8 mouse cellular contexts compared by ENCODE assay signal in the genomic region with DNA sequence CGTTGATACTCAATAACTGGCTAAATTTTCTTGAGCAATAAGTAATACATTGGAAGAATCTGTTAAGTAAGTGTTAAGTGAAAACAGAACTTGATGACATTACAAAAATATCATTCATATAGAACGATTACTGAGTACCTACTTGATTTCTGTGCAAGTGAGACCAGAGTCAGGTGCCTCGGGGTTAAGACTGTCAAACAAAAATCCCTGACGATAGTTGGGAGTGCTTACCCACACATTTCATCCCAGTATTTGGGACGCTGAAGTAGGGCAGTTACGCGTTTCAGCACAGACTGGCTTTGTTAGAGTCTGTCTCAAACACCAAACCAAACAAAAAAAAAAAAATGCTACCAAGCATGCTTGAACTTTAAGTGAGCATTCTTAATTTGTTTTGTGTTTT. TPM values are rescaled to one million over a fixed set of nuclear protein-coding genes. Genes with fewer than 3 reads are reported as not detected.
A peak's percentile ranks its signal among the peaks of the same experiment; 100 is the strongest.
DNase-seq lines count a peak whose midpoint lies in the region; ATAC-seq lines count a peak whose summit lies in the region.

No protein-coding gene starts in this region.

- peaks cover 16% of the 10 kb centered on the region for H3K36me3 ChIP-seq in kidney, embryonic 15.5 days
- H3K36me3 ChIP-seq in embryonic facial prominence, embryonic 12.5 days, result peaks cover 9% of the 10 kb centered on the region
- H3K36me3 ChIP-seq in intestine, embryonic 16.5 days (ENCODE audit: control insufficient read depth, insufficient read depth, low read length), result 0 out of 2 replicates have a peak, but pooled peaks cover 3% of the 10 kb centered on the region
- H3K36me3 ChIP-seq in neural tube, embryonic 12.5 days, result peaks cover 14% of the 10 kb centered on the region

- H3K4me1 ChIP-seq in kidney, embryonic 15.5 days, result no peaks in the 10 kb centered on the region
- H3K4me1 ChIP-seq in embryonic facial prominence, embryonic 12.5 days, result no peaks in the 10 kb centered on the region
- H3K4me1 ChIP-seq in intestine, embryonic 16.5 days (ENCODE audit: control insufficient read depth, insufficient read depth, low read length), result no peaks in the 10 kb centered on the region
- no peaks in the 10 kb centered on the region for H3K4me1 ChIP-seq in neural tube, embryonic 12.5 days

- peak overlapping the region; percentile 47 for H3K4me2 ChIP-seq in kidney, embryonic 15.5 days
- H3K4me2 ChIP-seq in embryonic facial prominence, embryonic 12.5 days (replicated peaks), result peak overlapping the region; percentile 32
- H3K4me2 ChIP-seq in intestine, embryonic 16.5 days (ENCODE audit: low read depth, low read length), result no peak overlapping the region; the same call in 1 of the 2 replicates
- peak overlapping the region; percentile 43 for H3K4me2 ChIP-seq in neural tube, embryonic 12.5 days (replicated peaks)

- no peaks in the 10 kb centered on the region for H3K9me3 ChIP-seq in kidney, embryonic 15.5 days (replicated peaks)
- H3K9me3 ChIP-seq in embryonic facial prominence, embryonic 12.5 days, result no peaks in the 10 kb centered on the region
- no peaks in the 10 kb centered on the region for H3K9me3 ChIP-seq in intestine, embryonic 16.5 days (ENCODE audit: control insufficient read depth, low read length)
- H3K9me3 ChIP-seq in neural tube, embryonic 12.5 days, result no peaks in the 10 kb centered on the region

- DNase-seq in kidney, adult 8-10 months, result no peak
- no peak for DNase-seq in urinary bladder, adult 18-20 months (ENCODE audit: low spot score in 2 of 2)
- no peak for DNase-seq in urinary bladder, postnatal 14 days (ENCODE audit: low spot score)
- DNase-seq in B cell, adult 2 months, result no peak

- peak overlapping the region; percentile 60; the same call in 1 of the 2 replicates for H3K4me3 ChIP-seq in kidney, embryonic 15.5 days (replicated peaks)
- H3K4me3 ChIP-seq in embryonic facial prominence, embryonic 12.5 days, result no peak overlapping the region
- no peak overlapping the region for H3K4me3 ChIP-seq in intestine, embryonic 16.5 days (ENCODE audit: low read length)
- H3K4me3 ChIP-seq in neural tube, embryonic 12.5 days, result 0 out of 2 replicates have a peak overlapping the region, but pooled peaks have one; percentile 5

- ATAC-seq in kidney, embryonic 15.5 days (replicated peaks; ENCODE audit: low FRiP score), result peak; percentile 38; the same call in 1 of the 2 replicates
- ATAC-seq in embryonic facial prominence, embryonic 12.5 days (ENCODE audit: insufficient number of reproducible peaks, insufficient read depth, low FRiP score, low TSS enrichment), result no peak
- ATAC-seq in intestine, embryonic 16.5 days, result 0 out of 2 replicates have a peak, but pooled peaks have one; percentile 27
- ATAC-seq in neural tube, embryonic 12.5 days (ENCODE audit: low FRiP score, low read depth), result peak; percentile 51

- H3K27ac ChIP-seq in kidney, embryonic 15.5 days, result no peak overlapping the region; the same call in 1 of the 2 replicates
- H3K27ac ChIP-seq in embryonic facial prominence, embryonic 12.5 days, result no peak overlapping the region
- no peak overlapping the region for H3K27ac ChIP-seq in intestine, embryonic 16.5 days (ENCODE audit: low read length)
- H3K27ac ChIP-seq in neural tube, embryonic 12.5 days, result no peak overlapping the region

- H3K27me3 ChIP-seq in kidney, embryonic 15.5 days, result no peaks in the 10 kb centered on the region
- H3K27me3 ChIP-seq in embryonic facial prominence, embryonic 12.5 days, result no peaks in the 10 kb centered on the region
- no peaks in the 10 kb centered on the region for H3K27me3 ChIP-seq in intestine, embryonic 16.5 days (replicated peaks; ENCODE audit: control insufficient read depth, insufficient read depth, low read length)
- no peaks in the 10 kb centered on the region for H3K27me3 ChIP-seq in neural tube, embryonic 12.5 days (replicated peaks)

- WGBS in kidney, embryonic 15.5 days, result 26% methylated on average over 7 of the region's 7 CpGs
- WGBS in embryonic facial prominence, embryonic 12.5 days, result 35% methylated on average over 7 of the region's 7 CpGs
- 26% methylated on average over 7 of the region's 7 CpGs for WGBS in intestine, embryonic 16.5 days
- WGBS in neural tube, embryonic 12.5 days, result 34% methylated on average over 7 of the region's 7 CpGs

- H3K9ac ChIP-seq in kidney, embryonic 15.5 days, result no peak overlapping the region
- H3K9ac ChIP-seq in embryonic facial prominence, embryonic 12.5 days, result no peak overlapping the region
- no peak overlapping the region for H3K9ac ChIP-seq in intestine, embryonic 16.5 days (ENCODE audit: low read depth, low read length)
- no peak overlapping the region for H3K9ac ChIP-seq in neural tube, embryonic 12.5 days

RNA-seq across cellular contexts. Expression of a gene that starts 0.6 kb away (rescaled TPM):
- 134 TPM in 2 replicates for polyA plus RNA-seq in kidney, embryonic 15.5 days (2015; fragmentation: Nextera tagmentation; extraction: Ambion mirVana)
- polyA plus RNA-seq in embryonic facial prominence, embryonic 12.5 days (2016; fragmentation: Nextera tagmentation; extraction: Ambion mirVana), result 185 and 196 TPM in 2 replicates
- polyA plus RNA-seq in intestine, embryonic 16.5 days (2015; fragmentation: Nextera tagmentation; extraction: Ambion mirVana), result 71.2 and 71.9 TPM in 2 replicates
- polyA plus RNA-seq in neural tube, embryonic 12.5 days (2016; fragmentation: Nextera tagmentation; extraction: Ambion mirVana), result 239 and 257 TPM in 2 replicates

RNA-seq across cellular contexts. Expression of a gene that starts 15.5 kb away (rescaled TPM):
- polyA plus RNA-seq in kidney, embryonic 15.5 days (2015; fragmentation: Nextera tagmentation; extraction: Ambion mirVana), result not detected in 2 replicates
- polyA plus RNA-seq in embryonic facial prominence, embryonic 12.5 days (2016; fragmentation: Nextera tagmentation; extraction: Ambion mirVana), result not detected in 2 replicates
- polyA plus RNA-seq in intestine, embryonic 16.5 days (2015; fragmentation: Nextera tagmentation; extraction: Ambion mirVana), result not detected in 2 replicates
- not detected in 2 replicates for polyA plus RNA-seq in neural tube, embryonic 12.5 days (2016; fragmentation: Nextera tagmentation; extraction: Ambion mirVana)

RNA-seq across cellular contexts. Expression of a gene that starts 54.9 kb away (rescaled TPM):
- 3.2 and 3.9 TPM in 2 replicates for polyA plus RNA-seq in kidney, embryonic 15.5 days (2015; fragmentation: Nextera tagmentation; extraction: Ambion mirVana)
- 8.1 and 9.4 TPM in 2 replicates for polyA plus RNA-seq in embryonic facial prominence, embryonic 12.5 days (2016; fragmentation: Nextera tagmentation; extraction: Ambion mirVana)
- polyA plus RNA-seq in intestine, embryonic 16.5 days (2015; fragmentation: Nextera tagmentation; extraction: Ambion mirVana), result 3.6 and 4.0 TPM in 2 replicates
- polyA plus RNA-seq in neural tube, embryonic 12.5 days (2016; fragmentation: Nextera tagmentation; extraction: Ambion mirVana), result 5.8 and 7.5 TPM in 2 replicates

Comparison
In these comparisons a context has a peak if more than half of its experiments do, and no peak if none do; other contexts are left out.
1. H3K4me3 ChIP-seq: peak in kidney, embryonic 15.5 days (single experiment) and neural tube, embryonic 12.5 days (single experiment); none in embryonic facial prominence, embryonic 12.5 days (single experiment) and intestine, embryonic 16.5 days (single experiment).